Mouse (Mus musculus) CD8-positive naive resting alpha-beta T cell, adult 2 months (primary cell): ENCODE data around the gene Emc6.

Experiments used
- DNase-seq, 2 experiments: peaks; one replicate each; pipeline ENCODE4 v3.0.0; 2022; ENCODE audit warnings: low read depth in 2 of 2, low spot score in 2 of 2

Emc6 gene

DNA sequence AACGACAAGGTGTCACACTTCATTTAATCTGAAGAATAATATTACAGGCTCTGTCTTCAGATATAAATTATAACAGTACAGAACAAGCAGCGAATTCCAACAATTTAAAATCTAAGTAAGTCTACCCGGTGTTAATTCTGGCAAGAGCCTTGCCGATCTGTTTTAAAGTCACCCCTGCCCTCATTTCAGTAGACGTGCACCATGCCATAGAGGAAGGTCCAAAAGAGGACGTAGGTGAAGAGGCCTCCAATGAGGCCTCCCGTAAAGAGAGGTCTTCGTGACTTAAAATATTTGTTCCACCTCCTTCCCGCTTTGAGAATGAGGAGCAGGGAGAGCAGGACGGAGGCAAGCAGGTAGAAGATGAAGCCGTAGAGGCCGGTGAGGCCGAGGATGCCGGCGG is 651 bp downstream of the Emc6 start:
- no peak for DNase-seq

DNA sequence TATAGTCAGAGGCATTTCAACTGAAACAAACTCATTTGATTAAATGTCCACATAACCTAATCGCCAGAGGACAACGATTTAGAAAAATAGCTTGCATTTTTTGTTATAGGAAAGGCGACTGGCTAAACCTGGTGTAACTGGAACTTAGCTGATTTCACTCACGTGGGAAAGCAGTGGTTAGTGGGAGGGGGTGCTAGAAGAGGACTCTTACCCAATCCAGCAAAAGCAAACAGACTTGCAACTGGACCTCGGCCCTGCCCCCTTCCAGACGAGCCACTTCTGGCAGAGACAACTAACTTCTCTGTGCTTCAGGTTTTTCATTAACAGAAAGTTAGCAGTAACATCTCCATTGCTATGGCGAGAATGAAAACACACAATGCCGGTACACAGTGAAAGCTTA is 1.2 kb downstream of the Emc6 start:
- DNase-seq = no peak

DNA sequence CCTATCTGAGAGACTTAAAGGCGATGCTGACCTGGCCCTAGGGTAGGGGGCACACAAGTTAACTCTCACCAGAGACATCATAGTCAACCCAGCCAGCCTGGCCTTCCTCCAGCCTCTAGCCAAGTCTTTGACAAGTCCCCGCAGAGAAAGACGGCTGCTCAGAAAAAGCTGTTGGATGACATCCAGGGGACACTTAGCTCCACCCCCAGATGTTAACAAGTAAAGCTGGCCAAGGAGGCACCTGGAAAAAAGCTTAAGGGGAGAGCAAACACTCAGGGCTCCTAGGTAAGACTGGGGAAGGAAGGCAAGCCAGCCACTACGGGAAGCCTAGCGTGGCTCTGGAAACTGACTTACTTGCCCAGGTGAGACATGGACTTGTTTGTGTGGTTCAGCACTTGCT is 4.7 kb downstream of the Emc6 start:
- DNase-seq = no peak

DNA sequence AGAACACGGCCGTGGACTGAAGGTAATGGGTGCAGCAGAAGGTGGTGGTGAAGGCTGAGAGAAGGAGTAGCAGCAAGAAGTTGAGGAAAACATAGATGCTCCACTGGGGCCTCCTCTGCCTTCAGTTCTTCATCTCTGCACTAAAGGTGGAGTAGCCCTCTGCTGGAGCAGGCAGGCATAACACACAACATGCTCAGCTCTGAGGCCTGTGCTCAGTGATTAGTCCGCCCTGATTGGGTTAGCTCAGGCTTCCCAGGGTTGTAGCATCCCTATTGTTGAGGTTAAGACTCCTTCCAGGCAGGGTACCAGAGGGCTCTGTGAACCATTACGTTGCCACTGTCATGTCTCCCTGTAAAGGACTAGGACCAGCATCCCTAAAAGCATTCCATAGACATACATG is 7.6 kb downstream of the Emc6 start:
- DNase-seq = peak; percentile 28 to 51

DNA sequence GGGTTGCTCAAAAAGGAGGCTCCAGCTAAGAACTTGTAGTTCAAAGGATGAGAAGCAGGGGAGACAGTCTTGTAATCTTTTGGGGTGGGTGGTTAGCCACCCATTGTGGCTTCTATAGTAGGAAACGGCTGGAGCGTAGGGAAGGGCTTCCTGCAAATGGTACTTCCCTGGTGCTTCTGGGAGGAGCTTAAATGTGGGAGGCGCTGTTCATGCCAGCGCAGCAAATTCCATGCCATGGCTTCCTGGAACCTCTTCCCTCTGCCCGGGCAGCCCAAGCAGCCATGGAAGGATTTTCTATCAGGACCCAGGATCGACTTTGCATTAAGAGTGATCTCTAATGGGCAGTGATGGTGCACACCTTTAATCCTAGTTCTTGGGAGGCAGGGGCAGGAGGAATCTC is 8.3 kb downstream of the Emc6 start:
- no peak for DNase-seq

DNA sequence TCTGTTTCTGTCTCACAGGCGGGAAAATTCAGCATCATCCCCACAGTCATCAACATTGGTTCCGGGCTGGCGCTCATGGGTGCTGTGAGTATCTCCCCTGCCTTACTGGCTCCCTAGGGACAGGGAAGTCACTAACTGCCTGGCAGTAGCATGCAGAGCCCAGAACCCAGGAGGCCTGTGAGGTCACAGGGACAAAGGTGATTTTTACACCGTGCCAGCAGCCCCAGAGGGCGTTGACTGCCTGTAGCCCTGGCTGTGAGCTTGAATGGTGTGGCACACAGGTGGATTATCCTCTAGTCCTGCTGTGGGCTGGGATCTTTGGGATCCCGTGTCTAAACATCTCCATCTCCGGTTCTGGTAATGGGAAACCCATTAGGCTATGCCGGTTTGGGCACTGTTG is 8.8 kb downstream of the Emc6 start:
- DNase-seq = no peak

DNA sequence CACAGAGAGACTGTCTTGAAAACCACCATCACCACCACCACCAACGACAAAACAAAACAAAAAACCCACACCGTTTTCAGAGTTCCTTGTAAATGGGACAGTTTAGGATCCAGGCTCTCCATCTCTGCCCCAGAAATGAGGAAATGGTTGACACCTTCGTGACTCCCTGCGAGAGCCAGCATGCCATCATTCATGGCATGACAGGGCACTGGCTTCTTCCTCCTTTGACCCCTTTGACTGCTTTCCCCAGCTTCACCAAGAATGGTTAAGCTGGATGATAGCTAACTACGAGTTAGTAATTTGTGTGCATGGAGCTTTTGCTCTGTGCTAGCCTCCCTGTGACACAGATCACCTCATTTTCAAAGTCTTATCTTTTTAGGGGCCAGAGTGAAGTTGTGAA is 14.6 kb downstream of the Emc6 start:
- no peak for DNase-seq

DNA sequence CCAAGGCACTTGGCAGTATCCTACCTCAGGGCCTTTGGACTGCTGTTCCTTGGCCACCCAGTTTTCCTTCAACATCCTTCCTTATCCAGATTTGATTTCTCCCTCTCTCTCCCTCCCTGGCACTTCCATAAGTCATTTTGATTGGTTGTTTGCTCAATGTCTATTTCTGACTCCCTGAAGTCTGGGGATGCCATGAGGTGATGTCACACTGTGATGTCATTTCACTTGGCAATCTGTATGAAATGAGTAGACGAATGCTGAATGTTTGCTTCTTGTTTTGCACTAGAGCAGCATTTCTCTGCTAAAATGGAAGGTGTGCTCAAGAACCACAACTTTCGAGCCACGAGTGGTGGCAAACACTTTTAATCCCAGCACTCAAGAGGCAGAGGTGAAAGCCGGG is 15.2 kb downstream of the Emc6 start:
- no peak for DNase-seq

DNA sequence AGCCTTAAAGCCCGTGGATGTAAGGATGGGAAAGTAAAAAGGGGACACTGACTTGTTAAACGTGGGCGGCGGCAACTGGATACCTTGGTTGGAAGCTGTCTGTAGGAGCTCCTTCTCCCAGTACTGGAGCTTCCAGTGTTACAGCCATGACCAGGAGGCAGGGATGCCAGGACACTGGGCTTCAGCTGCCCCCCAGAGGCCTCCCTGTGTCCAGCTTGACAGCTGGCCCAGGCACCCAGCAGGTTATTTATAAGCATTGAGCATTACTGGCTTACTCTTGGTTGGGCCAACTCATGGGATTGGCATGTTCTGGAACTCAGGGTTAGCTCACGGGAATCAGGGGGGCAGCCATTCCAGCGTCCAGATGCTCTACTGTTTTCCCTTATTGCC is 16.0 kb downstream of the Emc6 start:
- DNase-seq = no peak

DNA sequence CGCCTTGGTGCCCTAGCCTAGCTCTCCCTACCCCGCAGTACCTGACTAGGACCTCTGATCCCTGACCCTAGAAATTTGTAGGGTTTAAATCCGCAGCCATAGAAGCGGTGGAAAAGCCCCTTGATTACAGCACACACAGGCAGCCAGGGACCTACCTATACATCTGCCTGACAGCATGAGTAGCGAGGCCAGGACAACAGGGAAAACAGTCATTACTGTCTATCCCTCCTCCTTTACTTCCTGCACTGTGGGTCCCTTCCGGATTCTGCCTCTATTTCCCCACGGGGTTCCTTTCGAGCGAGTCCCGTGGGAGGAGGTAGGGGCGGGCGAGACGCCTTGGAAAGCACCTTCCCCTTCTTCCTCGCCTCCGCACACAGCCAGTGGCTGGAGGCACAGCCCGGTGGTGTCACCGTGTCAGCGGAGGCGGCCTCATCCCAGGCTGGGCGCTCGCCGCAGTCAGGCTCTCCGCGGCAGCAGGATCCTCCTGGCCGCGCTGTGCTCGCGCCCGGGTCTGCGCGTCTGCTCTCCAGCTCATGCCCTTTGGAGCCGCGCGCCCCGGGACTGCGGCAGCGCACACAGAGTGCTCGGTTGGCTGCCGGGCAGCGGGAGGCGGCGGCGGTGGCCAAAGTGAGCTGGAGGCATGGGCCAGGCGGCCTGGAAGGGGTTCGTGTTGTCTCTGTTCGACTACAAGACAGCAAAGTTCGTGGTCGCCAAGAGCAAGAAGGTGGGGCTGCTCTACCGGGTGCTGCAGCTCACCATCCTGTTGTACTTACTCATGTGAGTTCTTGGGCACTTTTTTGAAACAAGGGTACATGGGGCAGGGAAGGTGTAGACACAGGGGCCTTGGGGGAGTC is 16.7 kb downstream of the Emc6 start, which contains the start of gene P2rx5:
TSS of gene P2rx5 (plus strand) at position 465 of the 854 bp plus-strand sequence.
- DNase-seq = no peak

DNA sequence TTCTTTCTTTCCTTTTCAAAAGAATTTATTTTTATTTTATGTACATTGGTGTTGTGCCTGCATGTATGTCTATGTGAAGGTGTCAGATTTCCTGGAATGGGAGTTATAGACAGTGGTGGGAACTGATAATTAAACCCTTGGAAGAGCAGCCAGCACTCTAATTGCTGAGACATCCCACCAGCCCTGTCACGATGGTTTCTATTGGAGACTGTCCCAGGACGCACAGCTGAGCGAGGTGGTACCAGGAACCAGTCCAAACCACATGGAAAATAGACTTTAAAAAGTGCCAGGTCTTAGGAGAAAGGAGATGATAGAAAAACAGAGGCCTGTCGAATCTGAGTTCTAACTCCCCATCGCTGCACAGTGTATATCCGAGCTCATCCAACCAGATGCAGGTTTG is 21.8 kb downstream of the Emc6 start:
- no peak for DNase-seq

DNA sequence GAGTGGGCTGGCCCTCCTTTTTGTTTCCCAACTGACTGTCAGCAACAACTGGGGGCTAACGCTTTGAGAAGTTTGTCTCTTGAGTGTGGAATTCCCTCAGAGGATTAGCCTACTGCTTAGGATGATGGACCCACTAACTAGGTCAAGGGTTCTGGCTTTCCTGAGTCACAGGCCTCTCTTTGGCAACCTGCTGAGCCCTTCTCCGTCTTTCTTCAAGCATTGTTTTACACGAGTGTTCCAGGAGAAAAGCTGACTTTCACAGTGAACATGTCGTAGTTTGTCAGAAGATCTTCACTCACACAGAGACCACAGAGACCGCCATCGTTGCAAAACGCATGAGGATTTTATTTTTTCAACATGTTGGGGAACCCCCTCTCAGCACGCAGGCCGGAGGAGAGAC is 28.6 kb downstream of the Emc6 start:
- DNase-seq = no peak

DNA sequence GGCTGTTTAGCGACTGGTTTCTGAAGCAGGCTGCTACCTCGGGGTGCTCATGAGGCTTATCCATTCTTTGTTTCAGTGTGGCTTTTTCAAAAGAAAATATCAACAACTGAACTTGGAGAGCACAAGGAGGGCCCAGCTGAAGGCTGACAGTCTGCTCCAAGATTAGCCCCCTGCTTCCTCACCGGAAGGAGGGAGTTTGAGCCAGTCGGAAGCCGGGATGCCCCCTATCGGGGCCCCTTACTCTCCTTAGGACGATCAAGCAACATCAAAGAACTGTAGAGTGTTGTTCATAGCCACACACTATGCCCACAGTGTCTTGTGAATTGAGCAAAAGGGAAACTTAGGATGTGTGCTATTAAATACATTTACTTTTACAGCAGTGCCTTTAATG is 29.9 kb downstream of the Emc6 start:
- no peak for DNase-seq

DNA sequence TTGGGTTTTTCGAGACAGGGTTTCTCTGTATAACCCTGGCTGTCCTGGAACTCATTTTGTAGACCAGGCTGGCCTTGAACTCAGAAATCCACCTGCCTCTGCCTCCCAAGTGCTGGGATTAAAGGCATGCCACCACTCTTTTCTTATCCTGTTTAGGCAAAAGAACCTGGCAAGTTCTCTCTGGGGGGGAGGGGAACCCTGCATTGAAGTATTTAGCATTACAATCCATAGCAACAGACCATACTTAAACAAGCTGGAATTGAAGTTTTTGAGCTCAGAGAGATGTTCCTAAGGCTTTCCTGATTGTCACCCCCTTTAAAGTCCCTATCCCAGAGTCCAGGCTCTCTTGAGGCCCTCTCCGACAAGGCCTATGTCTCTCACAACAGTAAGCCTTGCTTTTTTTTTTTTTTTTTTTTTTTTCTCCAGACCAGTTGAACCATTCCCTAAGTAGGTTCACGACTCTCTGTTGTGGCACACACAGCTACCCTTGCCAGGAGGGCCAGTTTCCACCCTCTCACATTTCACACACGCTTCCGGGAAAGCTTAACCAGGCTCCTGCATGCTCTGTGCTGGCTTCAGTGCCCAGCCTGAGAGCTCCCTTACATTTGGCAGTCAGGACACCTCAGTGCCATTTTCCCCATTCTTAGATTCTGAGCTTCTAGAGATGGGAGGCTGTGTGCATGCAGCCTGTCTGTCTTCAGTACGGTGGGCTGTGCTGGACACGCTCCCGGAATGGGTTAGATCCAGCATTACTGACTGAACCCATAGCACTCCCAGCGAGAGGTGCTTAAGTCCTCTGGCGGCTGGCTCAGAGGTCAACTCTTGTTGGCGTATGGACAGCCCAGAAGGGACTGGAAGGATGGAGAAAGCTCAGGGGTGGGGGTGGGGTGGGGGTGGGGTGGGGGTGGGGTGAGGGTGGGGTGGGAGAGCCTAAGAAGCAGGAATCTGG is 30.5 kb downstream of the Emc6 start:
- DNase-seq = no peak

DNA sequence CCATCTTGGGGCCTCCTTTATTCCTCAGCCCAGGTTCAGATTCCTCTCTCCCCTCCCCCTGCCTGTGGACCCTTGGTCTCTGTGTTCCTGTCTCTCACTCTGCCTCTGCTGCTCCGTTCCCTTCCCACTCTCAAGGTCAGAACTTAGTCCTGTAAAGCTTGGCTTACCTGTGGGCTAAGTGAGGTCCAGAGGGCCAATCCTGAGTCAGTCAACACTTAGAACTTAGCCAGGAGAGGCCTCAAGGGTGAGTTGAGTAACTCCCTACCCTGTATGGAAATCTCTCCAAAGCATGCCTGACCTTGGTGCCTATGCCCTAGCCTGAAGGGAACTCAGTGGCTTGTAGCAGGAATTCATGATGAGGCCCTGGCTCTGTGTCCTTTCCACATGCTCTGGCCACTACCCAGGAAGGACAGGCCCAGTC is 32.6 kb downstream of the Emc6 start:
- DNase-seq = no peak

DNA sequence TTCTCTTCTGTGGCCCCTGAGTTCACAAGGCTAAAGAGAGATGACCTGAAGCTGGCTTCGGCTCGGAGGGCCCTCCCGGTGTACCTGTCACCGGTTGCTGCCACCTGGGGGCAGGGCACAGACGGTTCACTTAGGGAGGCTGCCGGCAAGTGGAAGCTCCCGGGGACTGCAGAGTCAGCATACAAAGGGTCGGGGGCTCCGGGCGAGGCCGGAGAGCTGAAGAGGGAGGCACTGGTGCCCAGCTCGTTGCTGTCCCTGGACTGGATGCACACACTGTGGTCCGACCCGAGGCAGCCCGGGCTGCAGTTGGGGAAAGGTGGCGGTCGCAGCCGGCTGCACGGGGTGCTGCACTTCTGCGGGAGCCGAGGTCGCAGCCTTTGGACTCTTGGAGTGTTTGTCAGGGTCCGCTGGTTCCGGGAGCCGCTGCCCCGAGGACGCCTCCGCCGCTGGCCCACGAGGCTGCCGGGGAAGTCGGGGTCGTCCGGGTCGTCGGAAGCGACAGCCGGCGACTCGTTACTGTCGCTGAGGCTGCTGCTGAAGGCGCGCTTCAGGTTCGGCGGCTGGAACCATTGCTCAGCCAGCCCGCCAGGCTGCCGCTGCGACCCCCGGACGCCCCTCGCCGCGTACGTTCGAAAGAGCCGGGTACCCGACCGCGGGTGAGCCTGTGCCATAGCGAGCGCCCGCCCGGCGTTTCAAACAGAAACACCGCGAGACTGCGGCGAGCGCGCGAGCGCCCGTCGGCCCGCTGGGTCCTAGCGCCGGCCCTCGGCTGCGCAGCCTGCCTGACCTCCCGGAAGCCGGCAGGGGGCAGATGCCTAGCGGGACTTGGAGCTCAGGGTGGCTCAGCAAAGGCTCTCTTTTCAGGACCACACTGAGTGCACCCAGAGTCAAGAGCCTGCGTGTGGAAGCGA is 39.0 kb downstream of the Emc6 start, which contains the start of gene Haspin:
TSS of gene Haspin (minus strand) at position 704 of the 911 bp plus-strand sequence.
- peak; percentile 86 to 92 for DNase-seq

DNA sequence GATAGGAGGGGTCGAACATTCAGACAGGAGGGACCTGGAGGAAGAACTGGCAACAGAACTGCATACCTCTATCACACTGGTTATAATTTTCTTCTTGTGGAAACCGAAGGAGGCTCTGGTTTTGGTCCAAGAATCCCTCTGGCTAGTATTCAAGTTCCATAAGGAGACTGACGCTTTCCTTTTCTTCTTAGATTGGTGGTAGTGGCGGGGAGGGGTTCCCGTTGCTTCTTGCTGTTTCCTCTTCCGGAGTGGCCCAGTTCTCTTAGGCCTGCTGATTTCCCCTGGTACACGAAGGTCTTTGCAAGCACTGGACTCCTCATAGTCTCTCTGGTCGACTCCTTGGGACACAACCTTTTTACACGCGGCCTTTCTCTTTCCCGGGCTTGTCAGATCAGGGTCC is 39.7 kb downstream of the Emc6 start:
- DNase-seq = no peak

DNA sequence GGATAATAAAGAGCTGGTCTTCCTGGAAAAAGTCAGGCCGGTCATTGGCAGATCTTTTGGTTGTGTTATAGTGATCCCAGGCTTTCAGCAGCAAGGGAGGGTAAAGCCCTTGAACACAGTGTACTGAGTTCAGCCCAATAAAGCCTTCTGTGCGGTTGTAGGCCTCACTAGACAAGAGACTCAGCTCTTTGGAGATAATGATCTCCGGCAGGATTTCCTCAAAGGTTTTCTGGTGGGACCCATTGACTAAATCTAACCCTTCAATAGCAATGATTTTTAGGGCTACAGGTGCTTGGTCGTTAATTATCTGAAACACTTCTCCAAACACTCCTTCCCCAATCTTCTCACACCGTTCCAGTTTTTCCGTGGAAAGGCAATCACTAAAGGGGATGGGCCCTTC is 40.2 kb downstream of the Emc6 start:
- DNase-seq = no peak

DNA sequence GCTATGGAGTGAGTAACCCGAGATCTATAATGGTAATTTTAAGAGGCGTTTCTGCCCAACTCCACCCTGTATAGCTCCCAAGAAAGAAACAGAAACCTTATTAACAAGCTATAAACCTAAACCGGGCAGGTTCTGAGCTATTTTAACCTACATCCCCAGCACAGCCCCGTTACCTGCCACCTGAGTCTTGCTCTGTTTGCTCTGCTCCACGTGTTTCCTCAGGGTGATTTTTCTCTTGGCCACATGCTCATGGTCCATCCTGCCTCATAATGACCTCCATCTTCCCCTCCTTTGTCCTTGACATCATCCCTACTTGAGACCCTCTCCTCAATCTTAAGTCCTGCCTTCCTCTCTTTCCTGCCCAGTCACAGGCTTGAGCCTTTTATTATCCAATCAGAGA is 42.6 kb downstream of the Emc6 start:
- no peak for DNase-seq

DNA sequence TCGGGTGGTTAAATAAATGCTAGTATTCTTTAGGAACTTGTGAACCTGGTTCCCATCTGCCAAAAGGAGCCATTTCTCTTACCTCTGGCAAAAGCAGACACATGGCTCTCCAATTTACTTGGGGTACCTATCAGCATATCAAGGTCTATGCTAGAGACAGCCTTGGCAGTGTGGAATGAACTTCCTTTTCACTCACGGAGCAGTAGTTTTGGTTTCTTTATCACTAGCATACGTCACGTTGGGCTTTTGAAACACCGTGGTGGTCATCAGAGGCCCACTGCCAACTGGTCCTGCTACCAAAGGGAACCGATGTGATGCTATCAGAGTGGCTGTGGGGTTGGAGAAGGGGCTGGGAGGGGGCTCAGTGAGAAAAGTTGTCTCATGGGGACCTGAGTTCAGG is 43.8 kb downstream of the Emc6 start:
- DNase-seq = no peak

DNA sequence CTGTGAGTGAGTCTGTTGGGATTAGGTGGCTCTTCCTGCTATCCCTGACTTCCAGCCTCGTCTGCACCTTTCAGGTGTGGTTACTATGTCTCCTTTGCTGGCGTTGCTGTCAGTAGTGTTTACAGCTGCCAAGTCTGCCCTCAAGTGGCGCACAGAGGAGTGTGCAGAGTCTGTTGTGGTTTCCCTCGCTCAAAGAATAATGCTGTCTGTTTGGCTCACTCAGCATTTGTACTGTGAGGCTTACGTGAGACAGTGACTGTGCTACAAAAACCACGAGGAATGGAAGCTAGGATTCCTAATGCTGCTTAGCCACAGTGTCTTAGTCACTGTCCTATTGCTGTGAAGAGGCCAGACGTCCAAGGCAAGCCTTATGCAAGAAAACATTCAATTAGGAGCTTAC is 45.8 kb downstream of the Emc6 start:
- peak in 1 of 2 experiments; percentile 24 for DNase-seq
